Mouse (Mus musculus) kidney, embryonic 15.5 days (tissue): Measurements from ENCODE around the gene Lsm10. TPM values are rescaled to one million over a fixed set of nuclear protein-coding genes. Genes with fewer than 3 reads are reported as not detected.

ENCODE experiments used
- ATAC-seq: fragments of 200-750 bp; cut with Nextera tagmentation; replicated peaks from 2 replicates; pipeline ENCODE4 v1.8.0; 2017; ENCODE audit warnings: moderate TSS enrichment; ENCODE audit not compliant: low FRiP score
- H3K27ac ChIP-seq: fragments of 300-500 bp; sonication (generic); 2 replicates; pipeline ENCODE4 v1.5.1; 2015; ENCODE audit warnings: mild to moderate bottlenecking, inconsistent platforms
- H3K27me3 ChIP-seq: fragments of 300-500 bp; sonication (generic); 2 replicates; pipeline ENCODE4 v1.6.1; 2015; ENCODE audit warnings: inconsistent platforms
- H3K36me3 ChIP-seq: fragments of 300-500 bp; sonication (generic); 2 replicates; pipeline ENCODE4 v1.6.1; 2015; ENCODE audit warnings: inconsistent platforms
- H3K4me1 ChIP-seq: fragments of 300-500 bp; sonication (generic); 2 replicates; pipeline ENCODE4 v1.6.1; 2015; ENCODE audit warnings: inconsistent platforms
- H3K4me2 ChIP-seq: fragments of 300-500 bp; sonication (generic); 2 replicates; pipeline ENCODE4 v1.6.1; 2015; ENCODE audit warnings: moderate library complexity, mild to moderate bottlenecking, inconsistent platforms
- H3K4me3 ChIP-seq: fragments of 300-500 bp; sonication (generic); replicated peaks from 2 replicates; pipeline ENCODE4 v1.5.1; 2015; ENCODE audit warnings: mild to moderate bottlenecking, inconsistent platforms
- H3K9ac ChIP-seq: fragments of 300-500 bp; sonication (generic); 2 replicates; pipeline ENCODE4 v1.6.1; 2015; ENCODE audit warnings: mild to moderate bottlenecking, inconsistent platforms
- H3K9me3 ChIP-seq: fragments of 300-500 bp; sonication (generic); replicated peaks from 2 replicates; pipeline ENCODE4 v1.6.1; 2016; ENCODE audit warnings: inconsistent platforms
- WGBS: fragments of 180-500 bp; shearing (Covaris S2); methylation state at CpG from one replicate; pipeline ENCODE4 v1.1.7; 2015; ENCODE audit warnings: mixed read lengths; 5-methylcytosine and 5-hydroxymethylcytosine counted together
- polyA plus RNA-seq: library from polyadenylated mRNA; unstranded; fragments of >200 nt; fragmentation: Nextera tagmentation; extraction: Ambion mirVana; gene quantifications from 2 replicates; pipeline ENCODE4 v1.2.1, GENCODE M21; 2015

Lsm10 gene
- 51.8 and 52.9 TPM in 2 replicates for polyA plus RNA-seq

GRCm38 (mm10) chr4:126096464-126097111 lies at the start of gene Lsm10:
TSS of gene Lsm10 (plus strand) at chr4:126096623.
- Histone ChIP-seq H3K4me3 (peak within 1 kb of the TSS; percentile 79), H3K27me3 (no peaks in the 10 kb centered on the region), H3K9me3 (no peaks in the 10 kb centered on the region), H3K4me1 (peaks cover 15% of the 10 kb centered on the region), H3K27ac (peak within 1 kb of the TSS; percentile 86), H3K4me2 (peak within 1 kb of the TSS; percentile 61), H3K9ac (peak within 1 kb of the TSS; percentile 77), H3K36me3 (peaks cover 14% of the 10 kb centered on the region)
- 3% methylated on average over 35 of the region's 37 CpGs for WGBS
- peak; percentile 98 for ATAC-seq

GRCm38 (mm10) chr4:126046851-126047585 lies 49.4 kb upstream of the Lsm10 start, which contains the start of gene Mrps15:
TSS of gene Mrps15 (plus strand) at chr4:126046925.
- Histone ChIP-seq H3K27ac (peak within 1 kb of the TSS; percentile 88), H3K9me3 (no peaks in the 10 kb centered on the region), H3K27me3 (no peaks in the 10 kb centered on the region), H3K9ac (peak within 1 kb of the TSS; percentile 76), H3K4me1 (peaks cover 13% of the 10 kb centered on the region), H3K36me3 (peaks cover 28% of the 10 kb centered on the region), H3K4me2 (peak within 1 kb of the TSS; percentile 91), H3K4me3 (peak within 1 kb of the TSS; percentile 90)
- WGBS: under 1% methylated on average over 56 of the region's 56 CpGs
- ATAC-seq: peak; percentile 94

DNA sequence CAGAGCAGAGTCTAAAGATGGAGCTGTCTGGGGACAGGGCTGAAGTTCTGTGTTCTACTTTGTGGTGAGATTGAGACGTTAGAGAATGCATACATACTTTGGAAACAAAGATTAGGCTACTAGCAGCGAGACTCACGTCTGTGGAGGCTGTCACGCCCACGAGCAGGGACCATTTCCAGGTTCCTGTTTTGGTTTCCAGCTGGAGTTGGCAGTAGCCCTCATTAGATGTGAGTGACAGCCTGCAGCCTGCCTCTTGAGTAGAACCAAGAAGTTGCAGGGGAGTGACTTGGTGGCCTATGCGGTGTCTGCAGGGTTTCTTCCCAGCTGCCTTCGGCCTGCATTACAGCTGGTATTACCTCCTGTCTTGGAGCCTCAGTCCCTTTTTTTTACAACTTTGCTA lies 44.8 kb upstream of the Lsm10 start:
- H3K27ac ChIP-seq: no peak overlapping the region
- H3K27me3 ChIP-seq: no peaks in the 10 kb centered on the region
- no peak for ATAC-seq
- H3K36me3 ChIP-seq: peaks cover 71% of the 10 kb centered on the region
- no peak overlapping the region for H3K9ac ChIP-seq
- no peak overlapping the region for H3K4me3 ChIP-seq
- 66% methylated on average over 7 of the region's 7 CpGs for WGBS
- H3K4me1 ChIP-seq: peaks cover 13% of the 10 kb centered on the region
- no peak overlapping the region for H3K4me2 ChIP-seq
- H3K9me3 ChIP-seq: no peaks in the 10 kb centered on the region

DNA sequence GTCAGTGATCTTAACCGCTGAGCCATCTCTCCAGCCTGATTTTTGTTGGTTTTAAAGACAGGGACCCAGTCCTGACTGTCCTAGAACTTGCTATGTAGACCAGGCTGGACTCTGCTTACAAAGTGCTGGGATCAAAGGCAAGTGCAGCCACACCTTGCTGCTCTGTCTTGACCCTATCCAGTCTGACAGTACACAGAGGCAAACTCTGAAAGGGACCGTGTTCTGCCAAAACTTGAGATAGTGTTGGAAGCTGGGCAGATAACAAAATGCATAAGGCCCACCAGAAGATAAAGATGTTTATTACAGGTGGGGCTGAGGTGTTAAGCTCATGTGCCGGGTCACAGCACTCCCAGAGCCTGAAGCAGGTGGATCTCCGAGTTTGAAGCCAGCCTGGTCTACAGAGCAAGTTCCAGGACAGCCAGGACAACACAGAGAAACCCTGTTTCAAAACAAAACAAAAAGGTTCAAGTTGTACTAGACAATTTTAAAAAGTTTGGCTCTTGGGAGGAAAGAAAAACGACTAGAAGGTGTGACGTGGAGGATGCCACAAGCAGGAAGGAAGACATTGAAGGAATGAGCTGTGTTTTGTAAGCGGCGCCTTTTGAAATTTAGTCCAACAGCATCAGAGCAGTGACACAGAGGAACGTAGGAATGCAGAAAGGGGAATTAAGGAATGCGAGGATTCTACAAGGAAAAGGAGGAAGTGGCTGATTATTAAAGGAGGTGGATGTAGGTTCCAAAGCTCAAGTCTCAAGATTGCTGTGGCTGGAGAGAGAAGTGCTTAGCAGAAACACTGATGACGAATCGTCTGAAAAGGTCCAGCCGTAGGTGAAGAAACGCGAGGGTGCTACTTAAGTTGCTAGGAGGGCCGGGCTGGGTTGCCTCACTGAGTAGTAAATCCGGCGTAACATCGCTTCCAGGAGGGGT lies 39.0 kb upstream of the Lsm10 start:
- WGBS: 13% methylated on average over 19 of the region's 19 CpGs
- Histone ChIP-seq H3K27ac (peak overlapping the region; percentile 81), H3K4me2 (peak overlapping the region; percentile 89), H3K9me3 (no peaks in the 10 kb centered on the region), H3K27me3 (no peaks in the 10 kb centered on the region), H3K4me1 (peaks cover 14% of the 10 kb centered on the region), H3K9ac (peak overlapping the region; percentile 63), H3K4me3 (peak overlapping the region; percentile 73), H3K36me3 (peaks cover 42% of the 10 kb centered on the region)
- ATAC-seq: no peak

GRCm38 (mm10) chr4:126058134-126058996 lies 38.1 kb upstream of the Lsm10 start, which contains the start of gene Oscp1:
TSS of gene Oscp1 (plus strand) at chr4:126058565.
- Histone ChIP-seq H3K4me1 (peaks cover 14% of the 10 kb centered on the region), H3K27me3 (no peaks in the 10 kb centered on the region), H3K9me3 (no peaks in the 10 kb centered on the region), H3K4me2 (peak within 1 kb of the TSS; percentile 89), H3K4me3 (peak within 1 kb of the TSS; percentile 73), H3K36me3 (peaks cover 35% of the 10 kb centered on the region), H3K27ac (peak within 1 kb of the TSS; percentile 81), H3K9ac (peak within 1 kb of the TSS; percentile 63)
- peak; percentile 99 for ATAC-seq
- under 1% methylated on average over 57 of the region's 57 CpGs for WGBS

DNA sequence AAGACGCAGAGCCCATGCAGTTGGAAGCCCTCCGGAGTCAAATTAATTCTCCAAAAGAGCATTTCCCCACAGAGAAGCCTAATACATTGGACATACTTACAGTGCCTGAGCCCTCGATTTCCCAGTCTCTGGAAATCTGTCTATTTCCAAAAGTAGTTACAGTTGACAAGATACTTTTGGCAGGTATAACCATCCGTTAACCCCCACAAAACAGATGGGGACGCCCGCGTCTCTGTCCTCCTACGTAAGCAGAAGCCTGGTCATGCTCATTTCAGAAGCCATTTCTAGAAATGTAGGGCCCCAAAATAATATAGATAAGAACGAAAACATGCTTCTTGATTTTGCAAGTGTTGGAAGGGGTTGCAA lies 37.4 kb upstream of the Lsm10 start:
- Histone ChIP-seq H3K9me3 (no peaks in the 10 kb centered on the region), H3K4me2 (peak overlapping the region; percentile 89), H3K4me3 (peak overlapping the region; percentile 73), H3K4me1 (peaks cover 14% of the 10 kb centered on the region), H3K27me3 (no peaks in the 10 kb centered on the region), H3K36me3 (peaks cover 29% of the 10 kb centered on the region), H3K27ac (peak overlapping the region; percentile 81; the same call in 1 of the 2 replicates), H3K9ac (peak overlapping the region; percentile 61)
- no peak for ATAC-seq
- 35% methylated on average over 9 of the region's 9 CpGs for WGBS

- ATAC-seq: no peak
- H3K4me1 ChIP-seq: peaks cover 6% of the 10 kb centered on the region
- H3K9me3 ChIP-seq: no peaks in the 10 kb centered on the region
- H3K4me3 ChIP-seq: no peak overlapping the region
- no peaks in the 10 kb centered on the region for H3K27me3 ChIP-seq
- WGBS: 52% methylated on average over 1 of the region's 1 CpGs
- H3K36me3 ChIP-seq: no peaks in the 10 kb centered on the region
- H3K4me2 ChIP-seq: no peak overlapping the region
- H3K9ac ChIP-seq: no peak overlapping the region
- H3K27ac ChIP-seq: no peak overlapping the region
Measured at GRCm38 (mm10) chr4:126062856-126063255, 33.6 kb upstream of the Lsm10 start.

- no peak for ATAC-seq
- Histone ChIP-seq H3K27me3 (no peaks in the 10 kb centered on the region), H3K36me3 (no peaks in the 10 kb centered on the region), H3K9ac (no peak overlapping the region), H3K9me3 (no peaks in the 10 kb centered on the region), H3K4me3 (no peak overlapping the region), H3K27ac (no peak overlapping the region), H3K4me2 (no peak overlapping the region), H3K4me1 (no peaks in the 10 kb centered on the region)
- 86% methylated on average over 7 of the region's 7 CpGs for WGBS
Measured at GRCm38 (mm10) chr4:126065241-126065640, 31.2 kb upstream of the Lsm10 start.

GRCm38 (mm10) chr4:126067401-126068077 lies 28.9 kb upstream of the Lsm10 start:
- no peak overlapping the region for H3K4me2 ChIP-seq
- no peak for ATAC-seq
- no peaks in the 10 kb centered on the region for H3K36me3 ChIP-seq
- H3K4me3 ChIP-seq: no peak overlapping the region
- H3K27me3 ChIP-seq: no peaks in the 10 kb centered on the region
- H3K27ac ChIP-seq: no peak overlapping the region
- no peak overlapping the region for H3K9ac ChIP-seq
- WGBS: 60% methylated on average over 15 of the region's 15 CpGs
- no peaks in the 10 kb centered on the region for H3K4me1 ChIP-seq
- no peaks in the 10 kb centered on the region for H3K9me3 ChIP-seq

- WGBS: 87% methylated on average over 6 of the region's 6 CpGs
- no peaks in the 10 kb centered on the region for H3K4me1 ChIP-seq
- ATAC-seq: no peak
- H3K27ac ChIP-seq: no peak overlapping the region
- H3K4me2 ChIP-seq: no peak overlapping the region
- H3K27me3 ChIP-seq: no peaks in the 10 kb centered on the region
- no peak overlapping the region for H3K9ac ChIP-seq
- H3K4me3 ChIP-seq: no peak overlapping the region
- H3K9me3 ChIP-seq: no peaks in the 10 kb centered on the region
- no peaks in the 10 kb centered on the region for H3K36me3 ChIP-seq
Measured at GRCm38 (mm10) chr4:126068842-126069241, 27.6 kb upstream of the Lsm10 start.
